Mouse (Mus musculus) limb, embryonic 11.5 days (tissue): ENCODE results near the gene P2ry12. TPM values are rescaled to one million over a fixed set of nuclear protein-coding genes. Genes with fewer than 3 reads are reported as not detected.

Experiments used
- ATAC-seq: fragments of 200-750 bp; cut with Nextera tagmentation; 2 replicates; pipeline ENCODE4 v1.8.0; 2017; ENCODE audit warnings: low read depth; ENCODE audit not compliant: insufficient number of reproducible peaks, low FRiP score, low TSS enrichment
- DNase-seq: peaks from one replicate; pipeline ENCODE4 v3.0.0-alpha.2; 2015; ENCODE audit warnings: low spot score
- H3K27ac ChIP-seq: fragments of 300-500 bp; sonication (generic); replicated peaks from 2 replicates; pipeline ENCODE4 v1.5.1; 2014; ENCODE audit warnings: low read depth, mild to moderate bottlenecking, low read length
- H3K27me3 ChIP-seq: fragments of 300-500 bp; sonication (generic); 2 replicates; pipeline ENCODE4 v1.6.1; 2014; ENCODE audit warnings: mild to moderate bottlenecking, low read length, mixed read lengths; ENCODE audit not compliant: control insufficient read depth, insufficient read depth
- H3K36me3 ChIP-seq: fragments of 300-500 bp; sonication (generic); 2 replicates; pipeline ENCODE4 v1.6.1; 2014; ENCODE audit warnings: mild to moderate bottlenecking, low read length, moderate library complexity, mixed read lengths; ENCODE audit not compliant: control insufficient read depth, insufficient read depth
- H3K4me1 ChIP-seq: fragments of 300-500 bp; sonication (generic); 2 replicates; pipeline ENCODE4 v1.6.1; 2014; ENCODE audit warnings: low read length, mixed read lengths; ENCODE audit not compliant: control insufficient read depth, insufficient read depth
- H3K4me2 ChIP-seq: fragments of 300-500 bp; sonication (generic); 2 replicates; pipeline ENCODE4 v1.6.1; 2014; ENCODE audit warnings: low read depth, mild to moderate bottlenecking, moderate library complexity; ENCODE audit not compliant: severe bottlenecking
- H3K4me3 ChIP-seq: fragments of 300-500 bp; sonication (generic); 2 replicates; pipeline ENCODE4 v1.5.1; 2014; ENCODE audit warnings: low read depth, low read length
- H3K9ac ChIP-seq: fragments of 300-500 bp; sonication (generic); 2 replicates; pipeline ENCODE4 v1.6.1; 2014; ENCODE audit warnings: mild to moderate bottlenecking, low read length
- H3K9me3 ChIP-seq: fragments of 300-500 bp; sonication (generic); 2 replicates; pipeline ENCODE4 v1.6.1; 2016; ENCODE audit warnings: low read length; ENCODE audit not compliant: control insufficient read depth
- WGBS: fragments of 180-500 bp; shearing (Covaris S2); extraction: QIAGEN DNeasy Blood & Tissue Kit; methylation state at CpG from one replicate; pipeline ENCODE4 v1.1.7; 2014; 5-methylcytosine and 5-hydroxymethylcytosine counted together
- polyA plus RNA-seq: library from polyadenylated mRNA; unstranded; fragments of >200 nt; fragmentation: Nextera tagmentation; extraction: Ambion mirVana; gene quantifications from 2 replicates; pipeline ENCODE4 v1.2.1, GENCODE M21; 2014

P2ry12 gene
- polyA plus RNA-seq, 1 experiment from 2014 or later, result 0.93 TPM

DNA sequence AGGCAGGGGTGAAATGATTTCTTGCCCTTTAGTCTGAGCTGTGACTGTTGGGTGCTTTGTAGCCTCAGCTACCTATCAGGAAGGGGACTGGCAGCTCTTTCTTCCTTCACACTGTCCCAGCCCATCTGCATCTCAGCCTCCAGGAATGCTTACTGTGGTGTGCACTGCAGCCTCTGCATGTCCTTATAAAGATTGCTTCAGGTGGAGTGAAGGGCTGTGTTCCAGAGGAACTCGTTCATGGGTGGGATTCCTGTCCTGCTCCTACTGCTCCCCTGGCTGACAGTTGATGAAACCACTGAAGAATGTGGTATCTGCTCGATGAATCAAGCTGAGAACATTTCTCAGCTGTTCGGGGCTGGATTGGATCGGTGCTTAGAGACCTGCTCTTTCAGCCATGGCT, 75.3 kb downstream of the P2ry12 start:
- ATAC-seq (no peak), DNase-seq (no peak)
- WGBS, result 84% methylated on average over 4 of the region's 4 CpGs
- Histone ChIP-seq H3K9ac (no peak overlapping the region), H3K27ac (no peak overlapping the region), H3K27me3 (no peaks in the 10 kb centered on the region), H3K4me2 (no peak overlapping the region), H3K4me1 (no peaks in the 10 kb centered on the region), H3K36me3 (no peaks in the 10 kb centered on the region), H3K4me3 (no peak overlapping the region), H3K9me3 (no peaks in the 10 kb centered on the region)

DNA sequence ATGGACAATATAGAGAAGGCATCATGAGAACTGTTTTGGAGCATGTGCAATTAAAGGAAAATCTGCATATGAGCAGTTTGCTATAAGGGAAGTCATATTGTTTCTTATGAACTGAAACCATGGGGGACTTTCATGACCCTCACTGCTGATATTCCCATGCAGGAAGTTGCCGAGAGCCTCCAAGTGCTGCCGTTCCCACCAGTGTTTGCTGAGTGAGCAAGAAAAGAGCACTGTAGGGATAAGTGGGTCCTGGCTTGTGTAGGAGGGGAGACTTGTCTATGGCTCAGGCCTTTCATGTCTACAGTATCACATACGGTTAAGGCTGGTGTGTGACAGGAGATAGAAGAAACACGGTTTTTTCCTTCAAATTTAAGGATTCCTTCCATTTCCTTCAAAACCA, 77.0 kb downstream of the P2ry12 start:
- no peak overlapping the region for H3K9ac ChIP-seq
- H3K4me3 ChIP-seq, result no peak overlapping the region
- no peaks in the 10 kb centered on the region for H3K27me3 ChIP-seq
- H3K4me1 ChIP-seq, result no peaks in the 10 kb centered on the region
- 88% methylated on average over 4 of the region's 4 CpGs for WGBS
- no peak for DNase-seq
- H3K9me3 ChIP-seq, result no peaks in the 10 kb centered on the region
- no peak overlapping the region for H3K27ac ChIP-seq
- ATAC-seq, result no peak
- no peaks in the 10 kb centered on the region for H3K36me3 ChIP-seq
- no peak overlapping the region for H3K4me2 ChIP-seq

DNA sequence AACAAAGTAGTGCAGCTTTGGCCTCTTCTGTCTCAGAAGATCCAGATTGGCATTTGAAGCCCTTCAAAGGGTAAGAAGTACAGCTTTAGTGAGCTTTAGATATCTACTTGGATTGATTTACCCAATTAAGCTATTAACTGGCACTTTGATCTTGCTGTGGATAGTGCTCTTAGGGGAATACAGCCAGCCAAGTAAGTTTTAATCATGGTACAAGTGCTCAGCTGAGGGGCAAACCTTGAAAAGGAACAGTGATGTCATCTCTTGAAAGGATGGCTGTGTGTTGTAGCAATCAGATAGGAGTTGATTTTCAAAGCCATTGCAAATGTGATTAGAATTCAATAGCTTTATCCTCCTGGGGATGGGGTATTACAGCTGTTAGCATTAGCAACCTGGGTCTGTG, 80.5 kb downstream of the P2ry12 start:
- no peaks in the 10 kb centered on the region for H3K9me3 ChIP-seq
- ATAC-seq, result no peak
- H3K27me3 ChIP-seq, result no peaks in the 10 kb centered on the region

DNA sequence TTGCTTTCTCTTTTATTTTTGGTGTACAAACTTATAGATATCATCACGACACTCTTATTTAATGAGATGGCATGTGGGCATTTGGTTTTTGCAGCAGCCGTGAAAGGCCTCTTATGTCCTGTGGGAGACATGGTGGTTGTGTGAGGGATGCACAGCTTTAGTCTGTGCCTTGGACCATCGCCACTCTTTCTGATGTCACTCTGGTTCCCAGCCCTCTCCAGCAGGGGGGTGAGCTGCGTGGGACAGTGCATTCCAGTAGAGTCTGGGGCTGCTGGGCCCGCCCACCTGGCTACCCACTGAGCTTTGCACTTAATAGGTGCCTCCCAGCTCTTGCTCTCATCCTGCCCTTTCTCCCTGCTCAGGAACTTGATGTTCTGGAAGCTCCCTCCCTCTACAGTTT, 81.5 kb downstream of the P2ry12 start:
- 68% methylated on average over 5 of the region's 5 CpGs for WGBS
- Histone ChIP-seq H3K9me3 (no peaks in the 10 kb centered on the region), H3K27ac (no peak overlapping the region), H3K4me3 (no peak overlapping the region), H3K4me1 (no peaks in the 10 kb centered on the region), H3K36me3 (no peaks in the 10 kb centered on the region), H3K4me2 (no peak overlapping the region), H3K9ac (no peak overlapping the region), H3K27me3 (no peaks in the 10 kb centered on the region)
- no peak for ATAC-seq
- DNase-seq, result no peak

More for the DNA sequence above, 80.5 kb downstream of the P2ry12 start:
- Histone ChIP-seq H3K36me3 (no peaks in the 10 kb centered on the region), H3K4me3 (no peak overlapping the region), H3K4me1 (no peaks in the 10 kb centered on the region), H3K27ac (no peak overlapping the region), H3K9ac (no peak overlapping the region), H3K4me2 (no peak overlapping the region)
- no peak for DNase-seq

DNA sequence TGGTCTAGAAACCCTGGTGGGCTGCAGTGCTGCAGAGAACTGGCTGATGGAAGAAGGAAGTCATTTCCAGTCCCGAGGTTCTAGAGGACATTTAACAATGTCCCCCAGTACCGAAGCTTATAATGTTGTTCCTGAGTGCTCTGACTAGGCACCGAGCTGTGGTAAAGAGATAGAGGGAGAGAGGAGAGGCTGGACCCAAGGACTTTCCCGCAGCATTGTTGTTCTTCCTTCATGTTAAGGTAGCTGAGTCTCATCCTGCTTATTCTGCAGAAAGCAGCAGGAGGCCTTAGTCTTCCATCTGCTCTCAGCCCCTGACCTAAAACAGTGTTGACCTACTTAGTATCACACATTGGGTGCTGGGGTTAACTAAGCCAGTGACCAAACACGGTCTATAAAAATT, 85.8 kb downstream of the P2ry12 start:
- no peak for ATAC-seq

DNA sequence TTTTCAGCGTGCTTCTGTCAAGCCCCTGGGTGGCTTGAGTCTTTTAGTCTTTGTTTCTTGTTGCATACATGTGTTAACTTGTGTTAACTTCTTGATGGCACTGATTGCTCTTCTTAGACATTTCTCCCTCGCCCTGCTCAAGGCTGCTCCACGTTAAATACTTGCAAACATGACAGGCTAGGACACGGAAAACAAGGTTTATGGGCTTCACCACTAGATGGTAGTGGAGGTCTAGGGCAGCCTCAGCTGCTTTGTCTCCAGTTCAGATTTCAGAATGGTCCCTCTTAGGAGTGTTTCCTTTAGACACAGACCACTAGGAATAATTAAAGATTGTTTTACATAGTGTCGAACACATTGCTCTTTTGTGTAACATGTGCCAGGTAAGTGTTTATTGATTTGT, 87.4 kb downstream of the P2ry12 start:
- Histone ChIP-seq H3K36me3 (no peaks in the 10 kb centered on the region), H3K4me1 (no peaks in the 10 kb centered on the region), H3K4me2 (no peak overlapping the region), H3K9ac (no peak overlapping the region), H3K27ac (no peak overlapping the region), H3K9me3 (no peaks in the 10 kb centered on the region), H3K4me3 (no peak overlapping the region), H3K27me3 (no peaks in the 10 kb centered on the region)
- ATAC-seq (peak; percentile 72; the same call in 1 of the 2 replicates), DNase-seq (peak; percentile 54)
- WGBS, result 32% methylated on average over 5 of the region's 5 CpGs

More for the DNA sequence above, 85.8 kb downstream of the P2ry12 start:
- no peaks in the 10 kb centered on the region for H3K4me1 ChIP-seq
- H3K27ac ChIP-seq, result no peak overlapping the region
- H3K9me3 ChIP-seq, result no peaks in the 10 kb centered on the region
- no peak overlapping the region for H3K4me3 ChIP-seq
- no peaks in the 10 kb centered on the region for H3K36me3 ChIP-seq
- no peaks in the 10 kb centered on the region for H3K27me3 ChIP-seq
- H3K4me2 ChIP-seq, result no peak overlapping the region
- DNase-seq, result no peak
- H3K9ac ChIP-seq, result no peak overlapping the region
- 81% methylated on average over 5 of the region's 5 CpGs for WGBS

DNA sequence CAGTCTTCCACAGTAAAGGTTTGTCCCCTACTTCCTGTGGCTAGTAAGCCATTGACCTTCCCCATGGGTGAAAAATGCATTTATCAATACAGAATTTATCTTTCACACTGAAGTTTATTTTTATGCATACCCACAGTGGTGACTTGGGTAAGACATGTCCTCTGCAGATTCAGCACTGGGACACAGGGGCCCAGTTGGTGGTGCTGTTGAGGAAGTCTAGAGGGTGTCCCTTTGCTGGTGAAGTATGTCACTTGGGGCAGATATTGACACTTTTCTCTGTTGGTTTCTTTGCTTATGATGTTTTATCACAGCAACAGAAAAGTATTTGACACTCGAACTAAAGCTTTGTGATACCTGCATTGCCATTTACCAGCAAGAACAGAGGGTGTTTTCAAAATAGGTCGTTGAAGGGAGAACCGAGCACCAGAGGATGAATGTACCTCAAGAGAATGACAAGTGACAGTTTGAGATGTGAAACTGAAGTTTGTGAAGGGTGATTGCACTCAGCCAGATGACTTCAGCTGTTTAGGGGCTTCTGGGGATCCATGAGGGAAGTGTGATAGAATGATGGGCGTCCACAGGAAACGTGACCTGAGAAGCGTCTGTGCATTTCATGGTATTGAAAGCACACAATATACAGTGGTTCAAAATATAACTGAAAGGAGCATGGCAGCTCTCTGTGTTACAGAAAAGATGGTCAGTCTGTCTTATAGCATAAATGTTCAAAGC, 88.1 kb downstream of the P2ry12 start:
- Histone ChIP-seq H3K4me3 (no peak overlapping the region), H3K36me3 (no peaks in the 10 kb centered on the region), H3K9ac (no peak overlapping the region), H3K4me1 (no peaks in the 10 kb centered on the region), H3K27ac (no peak overlapping the region), H3K9me3 (no peaks in the 10 kb centered on the region), H3K27me3 (no peaks in the 10 kb centered on the region), H3K4me2 (no peak overlapping the region)
- no peak for DNase-seq
- WGBS, result 76% methylated on average over 6 of the region's 6 CpGs
- no peak for ATAC-seq

DNA sequence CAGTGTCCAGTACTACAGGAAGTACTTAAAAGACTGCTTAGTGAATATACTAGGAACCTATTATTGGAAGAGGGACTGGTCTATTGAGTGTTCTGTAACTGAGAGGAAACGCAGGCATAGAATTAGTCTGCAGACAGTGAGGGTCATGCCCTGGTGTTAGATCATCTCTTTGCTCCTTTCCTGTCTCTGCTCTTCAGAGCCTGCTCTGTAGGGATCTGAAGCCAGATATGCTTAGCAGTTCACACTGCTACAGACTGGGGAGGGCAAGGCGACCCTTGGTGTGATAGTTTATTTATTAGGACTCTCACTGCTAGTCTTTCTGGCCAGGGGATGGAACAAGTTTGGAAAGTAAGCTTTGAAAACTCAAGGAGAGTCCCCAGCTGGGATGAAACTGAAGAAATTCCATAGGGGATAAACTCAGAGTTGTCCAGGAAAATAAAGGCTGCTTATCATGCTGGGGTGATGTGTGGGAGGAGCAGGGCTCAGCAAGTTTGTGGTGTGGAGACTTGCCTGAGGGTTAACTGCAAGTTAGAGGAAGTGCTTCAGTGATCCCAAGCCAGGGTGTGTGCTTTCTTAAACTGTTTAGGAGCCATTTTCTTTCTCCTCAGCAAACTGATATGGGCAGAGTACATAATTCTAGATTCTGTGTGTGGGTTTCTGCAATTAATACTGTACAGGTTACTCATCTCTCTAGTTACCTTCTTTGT, 92.6 kb downstream of the P2ry12 start:
- H3K4me3 ChIP-seq, result no peak overlapping the region
- no peak overlapping the region for H3K4me2 ChIP-seq
- H3K9me3 ChIP-seq, result no peaks in the 10 kb centered on the region
- H3K27ac ChIP-seq, result no peak overlapping the region
- H3K36me3 ChIP-seq, result no peaks in the 10 kb centered on the region
- no peak overlapping the region for H3K9ac ChIP-seq
- no peaks in the 10 kb centered on the region for H3K4me1 ChIP-seq
- DNase-seq (no peak), ATAC-seq (no peak)
- 34% methylated on average over 2 of the region's 2 CpGs for WGBS
- no peaks in the 10 kb centered on the region for H3K27me3 ChIP-seq
